Mouse (Mus musculus) CH12.LX (cell line): ENCODE data around the gene 9930021J03Rik. TPM values are rescaled to one million over a fixed set of nuclear protein-coding genes. Genes with fewer than 3 reads are reported as not detected.

ENCODE experiments used
- DNase-seq: peaks from one replicate; pipeline ENCODE4 v3.0.0-alpha.2; 2013; ENCODE audit errors: extremely low read depth
- H3K27ac ChIP-seq: 2 replicates; pipeline ENCODE4 v1.5.1; 2012; ENCODE audit warnings: low read depth, mild to moderate bottlenecking, control low read depth, moderate library complexity; ENCODE audit not compliant: insufficient read depth
- H3K27me3 ChIP-seq: replicated peaks from 2 replicates; pipeline ENCODE3; 2012; ENCODE audit warnings: inconsistent platforms
- H3K36me3 ChIP-seq, 2 experiments: replicated peaks in 1 of 2; 2 replicates each; pipeline versions ENCODE3 to v1.6.1; 2012; ENCODE audit warnings: inconsistent platforms in 1 of 2, low read length in 1 of 2, mild to moderate bottlenecking in 1 of 2, mixed read lengths in 1 of 2, moderate library complexity in 1 of 2; ENCODE audit not compliant: control insufficient read depth in 1 of 2, insufficient read depth in 1 of 2
- H3K4me1 ChIP-seq, 2 experiments: 2 replicates each; pipeline ENCODE4 v1.6.1; 2012; ENCODE audit warnings: inconsistent platforms in 1 of 2, moderate library complexity in 1 of 2; ENCODE audit not compliant: insufficient read depth in 2 of 2, control insufficient read depth in 1 of 2
- H3K4me2 ChIP-seq: 2 replicates; pipeline ENCODE4 v1.6.1; 2012; ENCODE audit warnings: low read depth, mild to moderate bottlenecking, control low read depth; ENCODE audit not compliant: poor library complexity, insufficient read depth, severe bottlenecking
- H3K4me3 ChIP-seq, 3 experiments: fragments of 150-350 bp in 1 of 3; sonication (generic) in 1 of 3; replicated peaks in 1 of 3; 2 replicates each; pipeline versions ENCODE3 to v1.5.1; 2011 to 2012; ENCODE audit warnings: low read depth in 2 of 3, low read length in 2 of 3, mild to moderate bottlenecking in 2 of 3, moderate library complexity in 2 of 3, control low read depth in 1 of 3, improper control_type of control experiment in 1 of 3, inconsistent platforms in 1 of 3, mixed read lengths in 1 of 3; ENCODE audit not compliant: poor library complexity in 1 of 3
- H3K79me2 ChIP-seq: replicated peaks from 2 replicates; pipeline ENCODE4 v1.6.1; 2012; ENCODE audit warnings: mild to moderate bottlenecking, moderate library complexity; ENCODE audit not compliant: control insufficient read depth, poor library complexity, insufficient read depth, severe bottlenecking; ENCODE audit errors: extremely low read depth
- H3K9ac ChIP-seq: 2 replicates; pipeline ENCODE4 v1.6.1; 2012; ENCODE audit warnings: low read depth, mild to moderate bottlenecking, control low read depth, moderate library complexity; ENCODE audit not compliant: insufficient read depth
- H3K9me3 ChIP-seq: replicated peaks from 2 replicates; pipeline ENCODE3; 2012; ENCODE audit warnings: low read length, inconsistent platforms, mixed read lengths
- E2F4 ChIP-seq: IDR thresholded peaks from 2 replicates; pipeline ENCODE4 v1.6.1; 2011; ENCODE audit warnings: low read depth, low read length, improper control_type of control experiment; ENCODE audit not compliant: insufficient replicate concordance
- ELF1 ChIP-seq: IDR thresholded peaks from 2 replicates; pipeline ENCODE4 v1.6.1; 2014; ENCODE audit warnings: low read depth, mild to moderate bottlenecking, inconsistent platforms, low read length, improper control_type of control experiment
- EP300 ChIP-seq: IDR thresholded peaks from 2 replicates; pipeline ENCODE4 v1.6.1; 2011; ENCODE audit warnings: low read length, improper control_type of control experiment
- GABPA ChIP-seq: IDR thresholded peaks from 2 replicates; pipeline ENCODE4 v1.6.1; 2012; ENCODE audit warnings: low read depth, low read length, improper control_type of control experiment, inconsistent platforms; ENCODE audit not compliant: insufficient replicate concordance
- HCFC1 ChIP-seq: IDR thresholded peaks from 2 replicates; pipeline ENCODE4 v1.6.1; 2012; ENCODE audit warnings: low read depth, mild to moderate bottlenecking, inconsistent platforms, low read length, improper control_type of control experiment
- IRF4 ChIP-seq: IDR thresholded peaks from 2 replicates; pipeline ENCODE4 v1.6.1; 2014; ENCODE audit warnings: low read depth, mild to moderate bottlenecking, inconsistent platforms, low read length, improper control_type of control experiment
- JUN ChIP-seq: IDR thresholded peaks from 2 replicates; pipeline ENCODE4 v1.6.1; 2011; ENCODE audit warnings: low read depth, mild to moderate bottlenecking, low read length, improper control_type of control experiment, moderate library complexity; ENCODE audit not compliant: insufficient read depth
- KAT2A ChIP-seq: IDR thresholded peaks from 2 replicates; pipeline ENCODE4 v1.6.1; 2012; ENCODE audit warnings: low read length, improper control_type of control experiment, inconsistent platforms; ENCODE audit not compliant: insufficient replicate concordance
- MAFK ChIP-seq: IDR thresholded peaks from 2 replicates; pipeline ENCODE4 v1.6.1; 2011; ENCODE audit warnings: low read length, improper control_type of control experiment; ENCODE audit not compliant: insufficient replicate concordance
- MAX ChIP-seq: IDR thresholded peaks from 2 replicates; pipeline ENCODE4 v1.6.1; 2011; ENCODE audit warnings: low read length, improper control_type of control experiment
- NELFE ChIP-seq: IDR thresholded peaks from 2 replicates; pipeline ENCODE4 v1.6.1; 2011; ENCODE audit warnings: low read depth, low read length, improper control_type of control experiment
- NRF1 ChIP-seq: IDR thresholded peaks from 2 replicates; pipeline ENCODE4 v1.6.1; 2014; ENCODE audit warnings: low read depth, mild to moderate bottlenecking, inconsistent platforms, low read length, improper control_type of control experiment, moderate library complexity
- PAX5 ChIP-seq: IDR thresholded peaks from 2 replicates; pipeline ENCODE4 v1.6.1; 2012; ENCODE audit warnings: low read length, inconsistent platforms, mixed read lengths
- POLR2A ChIP-seq: IDR thresholded peaks from 2 replicates; pipeline ENCODE4 v1.6.1; 2011; ENCODE audit warnings: low read depth, mild to moderate bottlenecking, improper control_type of control experiment, low read length
- POLR2AphosphoS2 ChIP-seq: IDR thresholded peaks from 2 replicates; pipeline ENCODE4 v1.6.1; 2011; ENCODE audit warnings: low read depth, low read length, improper control_type of control experiment
- RAD21 ChIP-seq: IDR thresholded peaks from 2 replicates; pipeline ENCODE4 v1.6.1; 2011; ENCODE audit warnings: low read depth, mild to moderate bottlenecking, low read length, improper control_type of control experiment, moderate library complexity
- SIN3A ChIP-seq: IDR thresholded peaks from 2 replicates; pipeline ENCODE4 v1.6.1; 2012; ENCODE audit warnings: low read length, improper control_type of control experiment, inconsistent platforms
- UBTF ChIP-seq: IDR thresholded peaks from 2 replicates; pipeline ENCODE4 v1.6.1; 2012; ENCODE audit warnings: low read depth, mild to moderate bottlenecking, inconsistent platforms, low read length, improper control_type of control experiment, moderate library complexity
- USF1 ChIP-seq: IDR thresholded peaks from 2 replicates; pipeline ENCODE4 v1.6.1; 2014; ENCODE audit warnings: low read depth, mild to moderate bottlenecking, inconsistent platforms, low read length, improper control_type of control experiment
- USF2 ChIP-seq: conservative IDR thresholded peaks from 2 replicates; pipeline ENCODE4 v1.6.1; 2011; ENCODE audit warnings: low read depth, low read length, improper control_type of control experiment
- ZC3H11A ChIP-seq: IDR thresholded peaks from 2 replicates; pipeline ENCODE4 v1.6.1; 2012; ENCODE audit warnings: low read depth, mild to moderate bottlenecking, inconsistent platforms, low read length, improper control_type of control experiment
- ZKSCAN1 ChIP-seq: IDR thresholded peaks from 2 replicates; pipeline ENCODE4 v1.6.1; 2012; ENCODE audit warnings: low read depth, inconsistent platforms, low read length, improper control_type of control experiment, borderline replicate concordance
- ZMIZ1 ChIP-seq: IDR thresholded peaks from 2 replicates; pipeline ENCODE4 v1.6.1; 2012; ENCODE audit warnings: low read depth, mild to moderate bottlenecking, inconsistent platforms, low read length, improper control_type of control experiment
- dilution Hi-C: fragments of 300-500 bp; cut with MboI; formaldehyde crosslinking; loops from 2 replicates; pipeline ENCODE4 v1.14.3; 2020; ENCODE audit warnings: low sequenced_read_pairs; ENCODE audit not compliant: extremely low pct_unique_long_range_greater_than_20kb, extremely low pct_ligation_motif_present
- in situ Hi-C: fragments of 300-500 bp; cut with MboI; formaldehyde crosslinking; loops from 3 replicates; pipeline ENCODE4 v1.14.3; 2019; ENCODE audit warnings: low sequenced_read_pairs, low pct_ligation_motif_present, low pct_unique_long_range_greater_than_20kb, mixed read lengths
- polyA plus RNA-seq: library from polyadenylated mRNA; unstranded; fragments of >175 nt; gene quantifications from 2 replicates; pipeline ENCODE4 v1.2.1, GENCODE M21; 2012; ENCODE audit warnings: low read depth; ENCODE audit not compliant: insufficient read length
- total RNA-seq, 2 experiments: library from RNA; depleted of rRNA; stranded (reverse); fragments of 300-350 nt in 1 of 2; fragments of >200 nt in 1 of 2; gene quantifications; 2 replicates each; pipeline ENCODE4 v1.2.3; 2012 to 2014

9930021J03Rik gene
- total and polyA plus RNA-seq, 3 experiments = 4.2 to 8.7 (median 7.8) TPM

DNA sequence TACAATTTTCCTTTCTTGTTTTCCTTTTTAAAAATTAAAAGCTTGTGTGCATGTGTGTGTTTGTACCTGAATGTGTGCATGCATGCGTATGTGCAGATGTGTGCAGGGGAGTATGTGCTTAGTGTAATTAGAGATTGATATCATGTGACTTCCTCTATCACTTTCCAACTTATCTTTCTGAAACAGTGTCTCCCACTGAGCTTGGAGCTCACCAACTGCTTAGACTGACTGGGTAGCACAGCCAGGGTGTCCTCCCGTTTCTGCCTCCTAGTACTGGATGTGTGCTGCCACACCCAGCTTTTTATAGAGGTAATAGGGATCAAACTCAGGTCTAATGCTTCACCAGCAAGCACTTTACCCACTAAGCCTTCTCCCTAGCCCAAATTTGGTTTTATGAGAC is 22.9 kb downstream of the 9930021J03Rik start:
- DNase-seq = no peak
- no peaks in the 10 kb centered on the region for H3K27me3 ChIP-seq
- no peaks in the 10 kb centered on the region for H3K4me1 ChIP-seq
- H3K4me3 ChIP-seq = no peak overlapping the region
- dilution Hi-C loops = no loop called here
- no peak overlapping the region for H3K9ac ChIP-seq
- H3K36me3 ChIP-seq = peaks cover 0 to 15% of the 10 kb centered on the region in 2 experiments
- in situ Hi-C loops = no loop called here
- no peaks in the 10 kb centered on the region for H3K79me2 ChIP-seq
- no peak overlapping the region for H3K4me2 ChIP-seq
- no peak overlapping the region for H3K27ac ChIP-seq
- no peaks in the 10 kb centered on the region for H3K9me3 ChIP-seq
- no peak for TF ChIP-seq E2F4
- TF ChIP-seq PAX5 = no peak
- no peak for TF ChIP-seq KAT2A
- no peak for TF ChIP-seq POLR2AphosphoS2
- no peak for TF ChIP-seq MAX
- no peak for TF ChIP-seq USF1
- TF ChIP-seq JUN = no peak
- TF ChIP-seq ZC3H11A = no peak
- no peak for TF ChIP-seq USF2

DNA sequence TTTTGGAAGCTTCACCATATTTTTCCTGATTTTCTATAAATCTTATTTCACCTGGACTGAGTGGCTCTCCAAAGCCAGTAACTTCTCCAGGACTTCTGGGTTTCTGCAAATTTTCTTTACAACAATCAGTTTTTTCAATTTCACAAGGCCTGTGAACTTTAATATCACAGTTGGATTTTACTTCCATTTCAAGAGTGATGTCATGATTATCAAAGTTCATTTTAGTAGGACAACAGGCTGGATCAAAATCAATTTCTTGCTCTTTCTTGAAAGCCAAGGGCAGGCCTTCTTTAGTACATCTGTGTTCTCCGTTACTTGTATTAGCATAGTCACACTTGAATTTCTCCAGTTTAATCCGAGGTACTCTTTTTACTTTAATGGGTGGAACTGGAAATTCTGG is 51.9 kb downstream of the 9930021J03Rik start:
- Histone ChIP-seq H3K27ac (no peak overlapping the region), H3K4me1 (peaks cover 0 to 5% of the 10 kb centered on the region in 2 experiments; a peak in 1 of 4 replicates), H3K9ac (no peak overlapping the region), H3K4me2 (no peak overlapping the region), H3K9me3 (no peaks in the 10 kb centered on the region), H3K27me3 (no peaks in the 10 kb centered on the region), H3K79me2 (no peaks in the 10 kb centered on the region), H3K36me3 (peaks cover 0 to 10% of the 10 kb centered on the region in 2 experiments), H3K4me3 (no peak overlapping the region)
- dilution Hi-C loops (no loop called here), in situ Hi-C loops (no loop called here)
- DNase-seq = no peak
- TF ChIP-seq NELFE (no peak), ZKSCAN1 (no peak), GABPA (no peak), ELF1 (no peak), SIN3A (no peak)

DNA sequence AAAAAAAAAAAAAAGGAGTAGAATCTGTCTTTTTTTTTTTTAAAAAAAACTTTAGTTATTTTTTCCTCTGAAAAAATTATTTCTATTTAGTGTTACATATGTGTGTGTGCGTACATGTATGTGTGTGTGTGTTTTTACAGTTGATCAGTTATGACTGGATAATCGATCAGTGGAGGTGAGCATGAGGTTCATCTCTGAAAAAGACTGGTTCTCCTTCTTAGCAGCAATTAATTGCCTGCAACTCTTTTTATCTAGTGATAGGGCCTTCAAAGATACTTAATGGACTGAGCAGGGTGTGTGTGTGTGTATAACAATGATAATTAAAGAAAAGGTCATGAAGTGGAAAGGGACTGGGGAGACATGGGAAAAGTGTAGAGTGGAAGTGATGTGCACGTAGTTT is 54.8 kb downstream of the 9930021J03Rik start:
- in situ Hi-C loops (no loop called here), dilution Hi-C loops (no loop called here)
- H3K9ac ChIP-seq = no peak overlapping the region
- DNase-seq = no peak
- H3K79me2 ChIP-seq = no peaks in the 10 kb centered on the region
- H3K27ac ChIP-seq = no peak overlapping the region
- peaks cover 0 to 5% of the 10 kb centered on the region in 2 experiments; a peak in 1 of 4 replicates for H3K4me1 ChIP-seq
- H3K27me3 ChIP-seq = no peaks in the 10 kb centered on the region
- peaks cover 0 to 12% of the 10 kb centered on the region in 2 experiments for H3K36me3 ChIP-seq
- no peak overlapping the region for H3K4me3 ChIP-seq
- TF ChIP-seq POLR2A (no peak), IRF4 (no peak), EP300 (no peak), RAD21 (no peak), NRF1 (no peak), HCFC1 (no peak), UBTF (no peak), KAT2A (no peak), ZKSCAN1 (no peak), USF1 (no peak), PAX5 (no peak), JUN (no peak), ZMIZ1 (no peak), MAFK (no peak), MAX (no peak), ZC3H11A (no peak), GABPA (no peak)
- no peak overlapping the region for H3K4me2 ChIP-seq
- H3K9me3 ChIP-seq = no peaks in the 10 kb centered on the region
